Comparison of ENCODE assay signal across 19 mouse cellular contexts in genomic region chr5:76769014-76769413, GRCm38 (mm10).
A peak's percentile ranks its signal among the peaks of the same experiment; 100 is the strongest.
DNase-seq lines count a peak whose midpoint lies in the region; ATAC-seq and TF ChIP-seq lines count a peak whose summit lies in the region.
"Had no signal": no experiment of that assay in that cellular context is flagged by ENCODE, and none has a peak within 500 bp of the region (broad histone marks: within the 10 kb centered on the region; RNA-seq: fewer than 3 reads in every experiment).

No protein-coding gene starts in this region.

- peak; percentile 52 for TF ChIP-seq CTCF in intestine, postnatal 0 days (IDR thresholded peaks at IDR 0.05; ENCODE audit: low read depth)
- peak; percentile 35; the same call in 1 of the 2 replicates for TF ChIP-seq CTCF in lung, postnatal 0 days (IDR thresholded peaks at IDR 0.05)
- TF ChIP-seq CTCF in MEL (IDR thresholded peaks at IDR 0.05 in 2 of 3, conservative IDR thresholded peaks at IDR 0.05 in 1 of 3; ENCODE audit: control insufficient read depth in 1 of 3, insufficient read depth in 1 of 3, low read depth in 2 of 3, low read length in 3 of 3, poor library complexity in 1 of 3, severe bottlenecking in 1 of 3) = peak in 2 of 3 experiments; percentile 10 to 60; a peak in 2 of 6 replicates

- no peak for DNase-seq in lung, postnatal 0 days (ENCODE audit: low spot score)
- DNase-seq in lung, postnatal 25 days (ENCODE audit: low spot score) = no peak
- DNase-seq in MEL (ENCODE audit: low read depth, low spot score) = peak; percentile 52
- DNase-seq in B cell, adult 2 months = no peak
- no peak for DNase-seq in forebrain, embryonic 10.5 days (ENCODE audit: extremely low spot score, low spot score)
- DNase-seq: cerebellum, adult 9-10 months; gastrocnemius, postnatal 14 days; left cerebral cortex, postnatal 4 days; lung, postnatal 14 days; right cerebral cortex, postnatal 25 days; thymus, postnatal 4 days had no signal

- TF ChIP-seq RAD21 in MEL (IDR thresholded peaks at IDR 0.05; ENCODE audit: low read depth, low read length) = peak; percentile 46

- no peak overlapping the region for H3K9ac ChIP-seq in intestine, postnatal 0 days (ENCODE audit: low read depth, low read length)
- no peak overlapping the region for H3K9ac ChIP-seq in intestine, embryonic 15.5 days
- no peak overlapping the region for H3K9ac ChIP-seq in lung, postnatal 0 days (replicated peaks; ENCODE audit: low read depth)
- no peak overlapping the region for H3K9ac ChIP-seq in MEL (ENCODE audit: control insufficient read depth, low read depth, low read length, poor library complexity, severe bottlenecking)
- H3K9ac ChIP-seq: hindbrain, embryonic 15.5 days; neural tube, embryonic 15.5 days had no signal

- H3K79me2 ChIP-seq in MEL (ENCODE audit: control insufficient read depth, insufficient read depth, low read length, poor library complexity) = no peaks in the 10 kb centered on the region

- TF ChIP-seq POLR2A in MEL (IDR thresholded peaks at IDR 0.05; ENCODE audit: control insufficient read depth in 1 of 2, insufficient read depth in 1 of 2, low read depth in 1 of 2, low read length in 2 of 2, poor library complexity in 1 of 2) = no peak

- no peaks in the 10 kb centered on the region for H3K4me1 ChIP-seq in intestine, postnatal 0 days (replicated peaks; ENCODE audit: control insufficient read depth, insufficient read depth, low read length)
- H3K4me1 ChIP-seq in intestine, embryonic 15.5 days (replicated peaks) = no peaks in the 10 kb centered on the region
- H3K4me1 ChIP-seq in lung, postnatal 0 days (ENCODE audit: insufficient read depth, low read depth, low read length) = no peaks in the 10 kb centered on the region; the same call in 1 of the 2 replicates
- 0 out of 4 replicates have a peak, but pooled peaks cover 0 to 2% of the 10 kb centered on the region in 2 experiments for H3K4me1 ChIP-seq in MEL (ENCODE audit: control insufficient read depth in 1 of 2, insufficient read depth in 2 of 2, low read length in 2 of 2)
- 0 out of 2 replicates have a peak, but pooled peaks cover 3% of the 10 kb centered on the region for H3K4me1 ChIP-seq in forebrain, embryonic 10.5 days
- H3K4me1 ChIP-seq: midbrain, embryonic 10.5 days had no signal

- H3K4me3 ChIP-seq in intestine, postnatal 0 days (ENCODE audit: low read depth, low read length) = no peak overlapping the region
- H3K4me3 ChIP-seq in intestine, embryonic 15.5 days (replicated peaks) = no peak overlapping the region
- no peak overlapping the region for H3K4me3 ChIP-seq in lung, postnatal 0 days (ENCODE audit: low read depth, low read length)
- no peak overlapping the region for H3K4me3 ChIP-seq in MEL (ENCODE audit: control insufficient read depth in 1 of 2, insufficient read depth in 1 of 2, low read depth in 2 of 2, low read length in 2 of 2)
- H3K4me3 ChIP-seq in forebrain, embryonic 10.5 days = no peak overlapping the region
- H3K4me3 ChIP-seq: hindbrain, embryonic 15.5 days; midbrain, embryonic 10.5 days; myocyte; neural tube, embryonic 15.5 days had no signal

- TF ChIP-seq EP300 in lung, postnatal 0 days (IDR thresholded peaks at IDR 0.05) = no peak
- TF ChIP-seq EP300 in MEL (IDR thresholded peaks at IDR 0.05; ENCODE audit: low read depth in 1 of 2, low read length in 2 of 2) = no peak

- no peak for ATAC-seq in intestine, postnatal 0 days
- ATAC-seq in intestine, embryonic 15.5 days = no peak
- ATAC-seq in lung, postnatal 0 days = no peak

- H3K27ac ChIP-seq in intestine, postnatal 0 days (ENCODE audit: low read depth, low read length) = no peak overlapping the region
- no peak overlapping the region for H3K27ac ChIP-seq in intestine, embryonic 15.5 days
- H3K27ac ChIP-seq in lung, postnatal 0 days (ENCODE audit: low read length) = no peak overlapping the region
- H3K27ac ChIP-seq in MEL (ENCODE audit: control insufficient read depth, low read depth, low read length) = no peak overlapping the region
- no peak overlapping the region for H3K27ac ChIP-seq in forebrain, embryonic 10.5 days
- H3K27ac ChIP-seq: hindbrain, embryonic 15.5 days; midbrain, embryonic 10.5 days; neural tube, embryonic 15.5 days had no signal

- WGBS in intestine, postnatal 0 days = 70% methylated on average over 3 of the region's 3 CpGs
- WGBS in intestine, embryonic 15.5 days = 73% methylated on average over 3 of the region's 3 CpGs
- 69% methylated on average over 3 of the region's 3 CpGs for WGBS in lung, postnatal 0 days
- WGBS in forebrain, embryonic 10.5 days = 76% methylated on average over 3 of the region's 3 CpGs

- no peaks in the 10 kb centered on the region for H3K36me3 ChIP-seq in intestine, postnatal 0 days (ENCODE audit: control insufficient read depth, insufficient read depth)
- no peaks in the 10 kb centered on the region for H3K36me3 ChIP-seq in intestine, embryonic 15.5 days
- H3K36me3 ChIP-seq in lung, postnatal 0 days (ENCODE audit: insufficient read depth, low read length) = no peaks in the 10 kb centered on the region
- H3K36me3 ChIP-seq in MEL (ENCODE audit: control insufficient read depth in 1 of 2, insufficient read depth in 2 of 2, low read length in 2 of 2) = no peaks in the 10 kb centered on the region
- H3K36me3 ChIP-seq in forebrain, embryonic 10.5 days (replicated peaks) = peaks cover 73% of the 10 kb centered on the region

- no peak overlapping the region for H3K4me2 ChIP-seq in intestine, postnatal 0 days (replicated peaks; ENCODE audit: low read depth)
- H3K4me2 ChIP-seq in intestine, embryonic 15.5 days (replicated peaks) = no peak overlapping the region
- H3K4me2 ChIP-seq in lung, postnatal 0 days (replicated peaks; ENCODE audit: low read depth, low read length) = no peak overlapping the region
- H3K4me2 ChIP-seq: heart, embryonic 11.5 days; hindbrain, embryonic 15.5 days; liver, embryonic 11.5 days; neural tube, embryonic 15.5 days had no signal

- no peaks in the 10 kb centered on the region for H3K27me3 ChIP-seq in intestine, postnatal 0 days (replicated peaks; ENCODE audit: control insufficient read depth, insufficient read depth, low read length)
- H3K27me3 ChIP-seq in intestine, embryonic 15.5 days (replicated peaks) = no peaks in the 10 kb centered on the region
- H3K27me3 ChIP-seq in lung, postnatal 0 days (replicated peaks; ENCODE audit: insufficient read depth, low read length) = no peaks in the 10 kb centered on the region
- no peaks in the 10 kb centered on the region for H3K27me3 ChIP-seq in MEL (ENCODE audit: control insufficient read depth in 1 of 2, insufficient read depth in 2 of 2, low read length in 2 of 2)
- no peaks in the 10 kb centered on the region for H3K27me3 ChIP-seq in forebrain, embryonic 10.5 days (ENCODE audit: poor library complexity, severe bottlenecking)
- H3K27me3 ChIP-seq: hindbrain, embryonic 15.5 days; neural tube, embryonic 15.5 days had no signal

- H3K9me3 ChIP-seq in intestine, postnatal 0 days (ENCODE audit: control insufficient read depth) = no peaks in the 10 kb centered on the region
- H3K9me3 ChIP-seq in intestine, embryonic 15.5 days = no peaks in the 10 kb centered on the region
- H3K9me3 ChIP-seq in lung, postnatal 0 days (ENCODE audit: low read length) = no peaks in the 10 kb centered on the region
- H3K9me3 ChIP-seq in MEL (replicated peaks; ENCODE audit: insufficient read depth, low read length) = no peaks in the 10 kb centered on the region
- peaks cover 8% of the 10 kb centered on the region for H3K9me3 ChIP-seq in forebrain, embryonic 10.5 days
- H3K9me3 ChIP-seq: hindbrain, embryonic 15.5 days; neural tube, embryonic 15.5 days had no signal

TF ChIP-seq in MEL, 35 proteins besides CTCF, POLR2A, EP300 and RAD21:
- peak; percentile 66 for TF ChIP-seq ZC3H11A (IDR thresholded peaks at IDR 0.05; ENCODE audit: low read depth, low read length)
- TF ChIP-seq SMC3 (IDR thresholded peaks at IDR 0.05; ENCODE audit: low read depth, low read length) = peak; percentile 79
- TF ChIP-seq MYC (IDR thresholded peaks at IDR 0.05; ENCODE audit: low read depth, low read length) = peak; percentile 59; the same call in 1 of the 2 replicates
- TF ChIP-seq USF1 (IDR thresholded peaks at IDR 0.05; ENCODE audit: low read depth, low read length) = peak; percentile 28; the same call in 1 of the 2 replicates
- no peak for TF ChIP-seq JUND (IDR thresholded peaks at IDR 0.05; ENCODE audit: low read depth, low read length)
TF ChIP-seq in MEL: peak in this region for 4.
